Mouse (Mus musculus) lung, postnatal 10 days (tissue): ENCODE data around the gene H2afy2.

Experiments used
- DNase-seq: peaks from one replicate; pipeline ENCODE4 v3.0.0; 2021

Gene H2afy2

DNA sequence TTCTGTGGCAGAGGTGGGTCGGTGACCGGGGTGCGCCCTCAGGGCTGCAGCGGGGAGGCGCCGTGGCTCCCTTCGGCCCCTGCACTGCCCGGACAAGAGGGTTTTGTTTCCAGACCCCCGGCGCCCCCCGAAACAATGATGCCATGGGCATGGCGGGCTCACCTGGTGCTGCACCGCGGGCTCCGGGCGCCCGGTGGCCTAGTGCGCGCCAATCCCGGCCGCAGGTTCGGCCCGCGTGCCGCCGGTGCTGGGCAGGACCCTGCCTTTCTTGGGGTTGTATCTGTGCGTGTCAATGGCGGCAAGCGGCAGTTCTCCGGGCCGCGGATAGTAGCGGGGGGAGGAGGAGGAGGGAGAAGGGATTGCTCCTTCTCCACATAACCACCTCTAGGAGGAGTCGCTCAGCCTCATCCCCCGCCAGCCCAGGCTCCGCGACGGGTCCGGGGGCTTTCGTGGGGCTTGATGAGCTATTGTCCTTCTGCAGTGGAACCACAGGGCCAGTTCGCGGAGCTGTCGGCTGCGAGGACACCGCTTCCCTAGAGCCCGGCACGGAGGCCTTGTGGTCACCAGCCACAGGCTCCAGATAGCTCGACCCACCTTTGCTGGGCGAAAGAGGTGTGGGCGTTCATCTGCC is at the start of gene H2afy2:
TSS of gene H2afy2 (minus strand) at position 527 of the 631 bp plus-strand sequence.
- peak; percentile 85 for DNase-seq

DNA sequence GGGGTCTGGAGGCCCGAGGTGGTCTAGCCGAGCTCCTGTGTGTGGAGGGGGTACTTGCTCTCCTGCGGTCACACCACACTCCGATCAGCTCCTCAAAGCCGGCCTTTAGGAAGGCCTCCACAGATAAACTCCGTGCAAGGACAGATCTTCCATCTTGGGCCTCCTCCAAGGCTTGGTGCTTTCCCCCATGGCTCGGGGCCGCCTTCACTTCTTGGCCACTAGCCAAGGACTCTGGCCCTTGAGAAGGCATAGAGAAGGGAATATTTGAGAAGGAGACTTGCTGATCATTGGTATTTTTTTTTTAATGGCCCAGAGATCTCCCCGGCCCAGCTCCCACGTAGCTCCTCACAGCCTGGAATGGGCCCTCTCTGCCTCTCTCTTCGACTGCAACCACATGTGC is 48.8 kb upstream of the H2afy2 start:
- DNase-seq, result peak; percentile 55

DNA sequence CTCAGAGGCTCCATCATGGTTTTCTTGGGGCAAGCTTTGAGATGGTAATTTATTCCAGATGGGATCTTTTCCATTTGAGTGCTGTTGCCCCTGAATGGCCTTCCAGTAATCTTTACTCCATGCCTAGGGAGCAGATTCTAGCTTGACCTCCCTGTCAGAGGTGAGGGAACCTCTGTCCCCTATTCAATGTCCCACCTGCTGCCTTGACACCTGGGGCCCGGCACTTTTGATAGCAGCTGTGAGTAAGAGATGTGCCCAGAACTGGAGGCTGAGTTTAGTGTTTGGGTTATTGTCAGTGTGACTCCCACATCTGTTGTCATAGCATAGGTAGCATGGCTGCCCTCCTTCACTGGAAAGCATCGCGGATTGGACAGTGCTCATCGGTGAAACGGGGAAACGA is 47.8 kb upstream of the H2afy2 start:
- DNase-seq, result no peak

DNA sequence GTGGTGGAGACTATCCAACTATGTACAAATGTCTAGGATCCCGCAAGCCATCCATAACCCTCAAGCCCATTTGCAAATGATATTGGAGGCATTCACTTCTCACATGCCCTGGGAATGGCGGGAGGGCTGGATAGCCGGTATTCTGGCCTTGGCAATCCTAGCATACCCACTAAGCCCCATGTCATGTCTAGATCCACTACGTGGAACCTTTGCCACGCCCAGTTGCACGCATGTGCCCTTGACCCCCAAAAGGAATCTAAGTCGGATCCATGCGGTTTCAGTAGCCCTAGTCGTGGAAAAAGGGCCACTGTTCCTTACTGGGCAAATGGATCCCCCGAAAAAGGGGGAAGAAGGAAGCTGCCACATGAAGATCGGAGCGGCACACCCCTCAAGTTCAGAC is 47.3 kb upstream of the H2afy2 start:
- DNase-seq, result no peak

DNA sequence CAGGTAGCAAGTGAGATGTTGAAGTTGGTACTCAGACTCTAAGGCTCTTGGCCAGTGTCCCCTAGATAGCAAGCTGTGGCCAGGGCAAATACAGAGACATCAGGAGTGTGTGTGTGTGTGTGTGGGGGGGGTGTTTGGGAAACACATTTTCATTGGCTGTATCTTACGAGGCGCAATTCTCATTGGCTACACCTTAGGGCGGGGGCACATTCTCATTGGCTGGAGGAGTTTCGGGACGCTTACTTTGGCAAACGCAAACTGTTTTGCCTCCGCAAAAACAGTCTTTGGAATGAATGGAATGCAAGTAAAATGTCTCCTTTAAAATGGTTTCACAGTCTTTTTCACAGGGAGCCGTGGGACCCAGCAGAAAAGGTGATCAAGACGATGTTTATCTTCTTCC is 46.9 kb upstream of the H2afy2 start:
- DNase-seq, result no peak

DNA sequence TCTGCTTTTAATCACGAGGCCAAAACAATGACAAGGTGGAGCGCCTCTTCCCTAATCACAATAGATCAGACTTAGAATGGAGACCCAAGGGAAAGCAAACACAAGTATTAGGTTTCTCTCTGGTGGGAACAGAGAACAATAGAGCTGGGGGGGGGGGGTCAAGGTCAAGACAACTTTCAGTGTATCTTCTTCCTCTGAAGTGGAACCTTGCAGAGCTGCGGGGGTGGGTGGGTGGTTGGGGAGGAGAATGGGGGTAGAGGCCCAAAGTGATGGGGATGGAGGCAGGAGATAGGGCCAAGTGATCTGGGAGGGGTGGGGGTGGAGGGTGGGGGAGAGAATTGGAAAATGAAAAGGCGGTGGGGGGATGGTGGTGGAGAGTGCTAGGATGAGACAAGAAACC is 45.1 kb upstream of the H2afy2 start:
- no peak for DNase-seq

DNA sequence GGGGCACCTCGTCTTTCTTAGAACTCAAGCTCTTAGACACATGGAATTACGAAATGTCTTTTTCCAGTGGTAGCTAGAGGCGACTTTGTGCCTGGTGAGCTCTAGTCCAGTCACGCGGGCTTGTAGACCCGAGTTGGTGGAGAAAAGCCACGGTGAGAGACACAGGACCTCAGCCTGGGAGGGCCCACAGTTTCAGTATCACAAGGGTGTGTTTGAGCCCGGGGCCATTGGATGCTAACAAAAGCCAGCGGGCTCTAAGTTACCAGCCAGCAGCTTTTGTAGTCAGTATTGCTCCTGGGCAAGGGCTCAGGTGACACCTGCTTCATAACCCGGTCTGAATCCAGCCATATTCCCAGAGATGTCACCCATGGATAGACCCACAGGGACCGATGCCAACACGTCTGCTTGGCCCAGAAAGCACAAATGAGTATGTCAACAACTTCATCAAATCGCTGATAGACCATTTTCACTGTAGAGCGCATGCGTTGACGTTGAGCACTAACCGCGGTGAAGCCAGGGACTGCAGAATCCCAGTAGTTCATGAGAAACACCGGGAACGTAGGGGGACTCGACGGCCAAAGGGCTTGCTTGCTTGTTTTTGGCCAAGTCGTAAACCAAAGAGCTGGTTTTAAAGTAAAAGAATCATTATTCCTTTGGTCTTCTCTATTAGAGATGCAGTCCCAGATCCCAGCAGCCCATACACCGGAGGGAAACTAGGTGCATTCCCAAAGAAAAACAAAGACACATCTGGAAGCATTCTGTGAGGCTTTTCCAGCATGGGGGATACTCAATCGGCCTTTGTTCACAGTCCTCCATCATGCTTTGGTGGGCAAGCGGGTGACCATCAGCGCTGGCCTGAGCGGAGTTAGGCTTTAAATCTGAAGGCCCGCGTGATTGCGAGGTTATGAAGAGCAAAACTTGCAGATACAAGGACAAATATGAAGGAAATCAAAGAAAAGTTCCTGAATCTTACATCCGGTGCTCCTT is 44.3 kb upstream of the H2afy2 start:
- no peak for DNase-seq

DNA sequence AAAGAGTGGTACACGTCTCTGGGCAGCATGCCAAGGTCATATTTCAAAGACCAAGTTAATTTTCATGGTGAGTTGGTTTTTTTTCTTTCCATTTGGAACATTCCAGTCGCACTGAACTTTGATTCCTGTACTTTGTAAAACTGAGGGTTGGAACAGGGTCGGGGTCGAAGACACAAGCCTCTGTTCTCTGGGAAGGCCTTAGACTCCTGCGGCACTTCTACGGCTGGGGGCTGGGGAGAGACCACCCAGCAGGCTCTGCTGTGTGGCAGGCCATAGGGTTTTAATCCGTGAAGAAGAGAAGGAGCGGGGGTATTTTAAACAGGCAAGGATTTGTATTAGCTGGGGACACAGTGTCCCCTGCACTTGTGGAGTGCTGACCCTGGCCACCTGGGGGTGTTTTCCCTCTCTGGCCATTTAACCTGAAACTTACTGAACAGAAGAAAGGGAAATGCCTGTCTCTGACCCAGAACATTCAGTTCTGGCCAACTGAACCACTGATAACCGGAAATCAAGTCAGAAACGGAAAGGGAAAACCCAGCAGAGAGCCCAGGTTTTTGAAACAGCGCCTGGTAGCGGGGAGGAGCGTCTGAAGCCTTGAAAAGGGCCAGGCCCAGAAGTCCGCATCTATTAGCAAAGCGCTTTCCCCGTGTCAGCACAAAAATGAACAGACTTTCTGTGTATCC is 42.9 kb upstream of the H2afy2 start:
- peak; percentile 39 for DNase-seq

DNA sequence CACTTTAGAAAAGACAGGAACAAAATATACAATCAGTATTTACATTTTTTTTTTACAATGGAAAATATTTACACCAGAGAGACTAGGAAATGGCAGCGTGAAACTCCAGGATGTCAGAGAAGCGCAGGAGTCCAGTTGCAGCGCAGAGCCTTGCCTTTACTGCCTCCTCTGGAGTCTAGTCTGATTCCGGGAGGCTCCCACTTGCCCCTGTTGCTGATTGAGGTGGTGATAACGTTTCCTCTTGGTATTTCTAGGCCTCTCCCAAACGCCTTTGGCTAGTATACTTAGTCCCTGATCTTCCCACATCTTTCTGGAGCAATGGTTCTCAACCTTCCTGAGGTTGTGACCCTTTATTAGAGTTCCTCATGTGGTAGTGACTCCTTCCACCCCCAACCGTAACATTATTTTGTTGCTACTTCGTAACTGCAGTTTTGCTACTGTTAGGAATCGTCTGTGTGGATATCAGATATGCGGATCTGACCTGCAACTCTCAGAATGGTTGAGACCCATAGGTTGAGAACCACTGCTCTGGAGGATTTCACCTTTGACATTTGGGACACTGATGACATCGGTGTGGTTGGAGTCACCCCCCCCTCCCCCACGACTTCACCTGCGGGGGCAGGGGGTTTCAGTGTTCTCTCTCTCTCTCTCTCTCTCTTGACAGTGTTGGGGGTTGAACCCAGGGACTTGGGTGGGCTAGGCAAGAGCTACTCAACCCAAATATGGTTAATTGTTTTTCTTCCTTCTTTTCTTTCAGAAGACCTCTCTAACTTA is 42.2 kb upstream of the H2afy2 start:
- no peak for DNase-seq

DNA sequence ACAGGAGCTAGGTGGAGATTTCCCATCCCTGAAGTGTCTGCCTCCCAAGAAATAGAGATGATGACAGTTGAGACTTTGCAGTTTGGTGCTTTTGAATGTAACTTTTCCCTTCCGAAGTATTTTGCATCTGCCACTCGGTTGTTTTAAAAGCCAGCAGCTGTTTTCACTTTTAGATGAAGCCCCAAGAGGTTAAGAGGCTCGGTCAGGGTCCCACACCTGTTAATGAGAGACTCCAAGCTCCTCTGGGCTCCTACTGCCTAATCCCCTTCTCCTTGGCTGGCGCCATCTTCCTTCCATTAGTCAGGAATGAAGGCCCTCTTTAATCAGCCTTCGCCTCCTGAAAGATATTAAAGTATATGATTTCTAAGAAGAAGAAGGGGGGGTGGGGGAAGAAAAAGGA is 41.6 kb upstream of the H2afy2 start:
- DNase-seq, result no peak

DNA sequence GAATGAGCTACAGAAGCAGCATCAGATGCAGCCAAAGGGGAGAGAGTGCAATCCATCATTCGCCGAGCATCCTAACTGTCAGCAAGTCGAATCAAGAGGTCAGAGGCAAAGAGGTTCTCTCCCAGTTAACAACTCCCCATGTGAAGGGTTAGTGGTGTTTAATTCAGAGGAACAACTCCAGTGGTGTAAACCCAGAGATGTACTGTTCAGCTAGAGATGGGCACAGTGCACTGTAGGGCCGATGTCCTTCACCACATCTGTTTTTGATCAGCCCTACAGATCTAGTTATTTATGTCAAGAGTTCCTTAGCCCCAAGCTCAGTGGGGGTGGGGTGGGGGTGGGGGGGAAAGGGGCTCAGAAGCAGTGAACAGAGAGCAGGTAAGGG is 39.8 kb upstream of the H2afy2 start:
- no peak for DNase-seq

DNA sequence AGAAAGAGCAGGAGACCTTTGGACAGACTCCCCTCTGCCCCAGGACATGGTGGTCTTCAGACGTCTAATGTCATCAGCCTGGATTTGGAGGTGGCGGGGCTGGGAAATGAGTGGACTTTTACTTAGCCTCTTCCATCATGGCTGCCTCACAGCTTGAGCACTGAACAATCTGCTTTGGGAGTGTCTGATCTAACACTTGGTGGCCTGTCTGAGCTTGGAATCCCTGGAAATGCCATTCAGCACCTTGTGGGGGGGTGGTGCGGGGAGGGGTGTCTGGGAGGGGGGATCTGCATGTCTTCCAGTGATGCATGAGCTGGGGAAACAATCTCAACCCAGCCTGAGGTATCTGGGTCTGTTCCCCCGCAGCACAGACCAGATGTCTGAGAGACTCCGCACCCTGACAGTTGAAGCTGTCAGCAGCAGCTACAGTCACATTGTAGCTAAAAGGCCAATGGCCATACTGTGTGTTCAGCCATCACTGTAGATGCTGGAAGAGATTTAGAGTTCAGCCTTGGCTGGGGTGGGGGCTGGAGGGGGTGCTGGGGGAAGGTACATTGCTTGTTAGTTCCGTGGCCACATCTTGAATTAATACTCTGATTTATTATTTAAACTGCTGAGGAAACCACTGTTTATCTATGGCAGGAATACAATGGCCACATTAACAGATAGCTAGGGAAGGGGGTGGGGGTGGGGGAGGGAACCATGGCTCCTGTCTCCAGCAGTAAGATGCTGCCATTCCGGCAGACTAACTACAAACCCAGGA is 39.2 kb upstream of the H2afy2 start:
- no peak for DNase-seq

DNA sequence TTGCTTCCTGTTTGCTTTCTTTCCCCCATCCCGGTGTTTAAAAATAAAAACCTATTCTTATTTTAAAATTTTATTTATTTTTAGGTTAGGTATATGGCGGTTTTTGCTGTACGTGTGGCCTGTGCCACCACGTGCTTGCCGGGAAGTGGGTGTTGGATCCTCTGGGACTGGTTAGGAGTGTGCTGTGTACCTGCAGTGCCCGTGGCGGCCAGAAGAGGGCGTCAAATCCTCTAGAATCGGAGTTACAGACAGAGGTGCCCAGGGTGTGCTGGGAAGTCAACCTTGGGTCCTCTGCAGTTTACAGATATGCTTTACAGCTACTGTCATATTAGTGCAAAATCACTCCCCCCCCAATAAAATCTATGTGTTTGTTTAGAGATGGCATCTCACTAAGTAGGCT is 36.1 kb upstream of the H2afy2 start:
- no peak for DNase-seq

DNA sequence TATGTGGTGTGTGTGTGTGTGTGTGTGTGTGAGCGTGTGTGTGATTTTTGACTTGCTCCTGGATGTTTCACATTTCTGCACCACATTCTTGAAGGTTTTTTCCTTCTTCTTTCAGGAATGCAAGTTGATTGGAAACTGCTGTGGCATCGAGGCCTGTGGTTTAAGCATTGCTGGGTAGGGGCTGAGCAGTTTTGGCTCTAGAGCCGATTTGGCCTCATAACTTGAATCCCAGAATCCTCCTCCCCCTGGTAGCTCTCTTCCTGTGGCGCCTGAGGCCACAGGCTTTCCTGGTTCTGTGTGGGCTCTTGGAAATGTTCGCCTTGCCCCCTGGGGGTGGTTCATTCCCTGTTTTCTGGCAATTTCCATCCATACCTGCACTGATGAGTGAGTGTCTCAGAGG is 28.0 kb upstream of the H2afy2 start:
- no peak for DNase-seq

DNA sequence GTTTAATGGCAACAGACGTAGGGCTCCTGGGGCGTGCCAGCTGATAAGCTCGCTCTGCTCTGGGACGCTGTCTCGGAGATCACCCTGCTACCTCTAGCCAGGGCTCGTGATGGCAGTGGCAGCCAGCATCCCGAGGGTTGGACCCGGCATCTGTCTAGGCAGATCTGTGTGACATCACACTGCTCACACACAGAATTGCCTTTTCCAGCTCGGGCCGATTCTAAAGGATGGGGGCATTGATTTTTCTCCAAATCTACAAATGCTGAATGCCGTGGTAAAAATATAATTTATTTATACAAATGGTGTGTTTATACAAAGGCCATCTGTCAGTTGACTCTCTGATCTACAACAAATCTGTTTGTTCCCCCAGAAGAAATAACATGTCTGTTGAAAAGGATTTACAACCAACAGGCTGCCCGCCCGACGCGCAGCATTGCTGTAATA is 14.2 kb upstream of the H2afy2 start:
- peak; percentile 14 for DNase-seq

DNA sequence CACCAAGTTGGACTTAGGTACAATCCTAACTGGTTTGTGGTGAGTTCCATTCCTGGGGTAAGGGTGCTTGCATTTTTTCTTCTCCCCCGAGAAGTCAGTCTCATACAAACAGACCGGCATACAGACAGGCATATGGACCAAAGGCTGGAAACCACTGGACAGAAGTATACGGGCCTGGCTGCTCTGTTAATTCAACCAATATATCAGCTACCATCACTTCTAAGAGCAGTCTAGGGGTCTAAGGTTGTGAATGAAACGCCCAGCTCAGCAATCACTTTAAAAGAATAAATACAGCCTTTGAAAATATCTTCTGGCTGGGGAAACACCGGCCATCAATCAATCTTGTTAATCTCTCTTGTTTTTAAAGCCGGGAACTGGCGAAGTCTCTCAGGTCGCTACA is 11.5 kb upstream of the H2afy2 start:
- no peak for DNase-seq

DNA sequence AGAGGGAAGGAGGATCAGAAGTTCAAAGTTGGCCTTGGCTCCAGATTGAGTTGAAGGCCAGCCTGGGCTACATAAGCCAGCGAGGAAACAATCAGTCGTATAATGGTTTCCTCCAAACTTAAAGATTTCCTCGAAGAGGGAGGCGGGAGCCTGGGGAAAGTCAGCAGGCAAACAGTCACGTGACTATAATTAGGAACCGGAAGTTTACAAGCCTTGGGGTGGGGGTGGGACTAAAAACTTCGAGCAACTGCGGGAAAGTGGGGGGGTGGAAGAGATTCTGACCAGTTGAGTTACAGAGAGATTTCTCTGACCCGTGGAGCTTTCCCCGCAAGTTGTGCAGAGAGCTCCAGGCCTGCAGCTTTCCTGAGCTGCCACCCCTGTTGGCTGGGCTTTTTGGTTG is 11.0 kb upstream of the H2afy2 start:
- peak; percentile 10 for DNase-seq

DNA sequence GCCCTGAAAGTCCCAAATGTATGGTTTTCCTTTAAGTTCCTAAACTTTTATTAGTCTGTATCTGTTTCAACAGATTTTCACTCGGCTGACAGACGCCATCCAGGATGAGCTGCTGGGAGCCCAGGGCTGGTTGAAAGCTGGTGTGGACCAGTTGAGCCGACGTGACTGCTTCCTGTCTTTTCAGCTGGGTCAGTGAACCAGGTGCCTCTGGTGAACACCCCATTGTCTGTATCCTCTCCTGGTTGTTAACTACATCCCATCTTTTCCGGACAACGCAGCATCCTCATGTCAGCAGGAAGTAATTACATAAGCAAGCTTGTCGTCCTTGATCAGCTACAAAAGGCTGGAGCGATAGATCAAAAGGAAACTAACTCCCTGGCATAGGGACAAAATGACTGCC is 9.1 kb upstream of the H2afy2 start:
- DNase-seq, result no peak

DNA sequence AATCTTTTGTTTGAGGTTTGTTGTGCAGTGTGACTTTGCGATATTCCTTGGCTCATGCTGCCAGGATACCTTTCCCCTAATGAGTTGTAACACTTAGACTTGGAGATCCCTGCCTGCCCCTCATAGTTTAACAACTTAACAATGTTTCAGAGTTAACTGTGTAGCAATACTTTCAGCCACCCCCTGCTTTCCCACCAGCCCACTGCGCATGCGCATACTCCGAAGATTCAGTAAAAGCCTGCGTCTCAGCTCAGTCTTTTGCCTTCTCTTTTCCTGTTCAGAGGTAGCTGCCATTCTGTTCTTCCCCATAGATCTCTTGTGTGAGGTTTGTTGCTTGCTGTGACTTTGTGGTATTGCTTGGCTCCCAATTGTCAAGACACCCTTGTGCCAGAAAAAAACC is 4.6 kb upstream of the H2afy2 start:
- no peak for DNase-seq

DNA sequence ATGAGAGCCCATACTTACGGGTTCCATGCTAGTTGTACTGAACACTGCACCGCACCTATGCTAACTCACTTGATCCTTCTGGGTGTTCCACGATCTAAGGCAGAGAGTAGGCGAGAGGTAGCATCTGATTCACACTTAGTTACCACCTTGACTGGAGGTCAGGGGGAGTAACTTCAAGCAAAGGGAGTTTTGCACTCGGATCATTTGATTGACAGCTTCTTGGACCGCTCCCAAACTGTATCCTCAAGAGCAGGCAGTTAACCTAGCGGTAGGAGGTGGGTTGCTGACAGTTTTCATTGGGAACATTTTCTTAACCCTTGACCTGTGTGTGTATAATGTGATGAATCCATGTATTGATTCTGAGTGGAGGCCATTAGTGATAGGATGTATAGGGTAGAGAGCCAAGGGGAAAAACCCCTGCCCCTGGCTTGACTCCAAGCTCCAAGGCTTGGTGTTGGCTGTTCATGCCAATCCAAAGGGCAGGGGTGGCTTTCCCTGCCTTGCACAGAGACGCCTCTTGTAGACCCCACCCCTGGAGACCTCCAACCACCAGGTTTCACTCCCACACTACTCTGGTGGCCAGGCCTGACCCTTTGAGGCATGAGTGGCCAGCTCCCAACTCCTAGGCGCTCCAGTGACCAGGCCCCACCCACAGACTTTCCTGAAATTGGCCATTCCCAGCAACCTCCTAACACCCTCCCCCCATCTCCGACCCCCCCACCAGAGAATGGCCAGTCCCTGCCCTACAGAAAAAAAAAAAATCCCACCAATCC is 3.8 kb upstream of the H2afy2 start:
- no peak for DNase-seq

DNA sequence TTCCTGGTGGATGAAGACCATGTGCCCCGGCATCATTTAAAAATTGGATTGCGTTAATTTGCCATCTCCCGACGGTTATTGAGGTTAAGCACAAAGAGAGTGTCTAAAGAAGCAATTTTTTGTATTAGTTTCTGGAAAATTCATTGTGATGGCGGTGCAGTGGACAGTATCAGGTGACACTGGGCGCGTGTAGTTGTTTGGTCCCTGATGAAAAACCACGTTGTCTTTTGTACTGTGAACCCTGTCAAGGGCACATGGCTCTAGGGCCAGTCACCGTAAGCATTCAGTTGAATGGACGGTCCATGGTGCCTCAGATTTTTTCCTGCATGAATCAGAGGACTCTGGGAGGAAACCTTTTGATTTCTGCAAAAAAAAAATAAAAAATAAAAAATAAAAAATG is 467 bp upstream of the H2afy2 start:
- DNase-seq, result no peak
